Comparison of ENCODE assay signal across 20 mouse cellular contexts in genomic region chr7:97309461-97310340, GRCm38 (mm10). TPM values are rescaled to one million over a fixed set of nuclear protein-coding genes. Genes with fewer than 3 reads are reported as not detected.
A peak's percentile ranks its signal among the peaks of the same experiment; 100 is the strongest.
DNase-seq lines count a peak whose midpoint lies in the region; TF ChIP-seq lines count a peak whose summit lies in the region.
"Had no signal": no experiment of that assay in that cellular context is flagged by ENCODE, and none has a peak within 500 bp of the region (broad histone marks: within the 10 kb centered on the region; RNA-seq: fewer than 3 reads in every experiment).

No protein-coding gene starts in this region.

- intact Hi-C loops in gastrocnemius, adult 2 months (cut with DNase I), result no loop called here

- DNase-seq in gastrocnemius, postnatal 25 days, result peak; percentile 5
- DNase-seq in gastrocnemius, adult 2 months, result no peak
- peak; percentile 2 to 9 for DNase-seq in layer of hippocampus, postnatal 10 days (ENCODE audit: low spot score in 2 of 2)
- DNase-seq in layer of hippocampus, adult 18-20 months (ENCODE audit: low spot score in 2 of 2), result no peak
- DNase-seq in right cerebral cortex, postnatal 10 days (ENCODE audit: low spot score in 2 of 2), result peak; percentile 7 to 15
- DNase-seq in right cerebral cortex, adult 18-20 months, result no peak
- peak; percentile 15 to 43 for DNase-seq in urinary bladder, postnatal 4 days (ENCODE audit: low spot score in 2 of 2)
- no peak for DNase-seq in urinary bladder, postnatal 25 days (ENCODE audit: low spot score)
- DNase-seq: adrenal gland, postnatal 14 days; B cell, adult 2 months; cerebellum, adult 18-20 months; gastrocnemius, postnatal 10 days; kidney, adult 2 months; kidney, postnatal 36 days; layer of hippocampus, postnatal 36 days; left cerebral cortex, postnatal 4 days; liver, embryonic 13.5 days; spleen, adult 18-20 months had no signal

- no peak overlapping the region for H3K27ac ChIP-seq in gastrocnemius, adult 2 months
- H3K27ac ChIP-seq: hindbrain, postnatal 0 days; liver, embryonic 13.5 days had no signal

- H3K4me3 ChIP-seq in gastrocnemius, adult 2 months, result no peak overlapping the region
- H3K4me3 ChIP-seq: liver, embryonic 13.5 days; megakaryocyte, embryonic 14.5 days had no signal

- no peak for TF ChIP-seq CTCF in gastrocnemius, adult 2 months (IDR thresholded peaks at IDR 0.05)

RNA-seq across cellular contexts. Expression of gene Usp35, which starts 22.1 kb away (rescaled TPM):
- total RNA-seq in gastrocnemius, postnatal 25 days (2021), result 1 to 10 TPM in 1 of 2 experiments, under 1 TPM in 1; 1.00 to 1.2 TPM
- under 1 TPM; 0.45 to 0.64 TPM for total RNA-seq in gastrocnemius, adult 2 months (2021)
- 10 to 100 TPM; 10.8 to 14.0 TPM for total RNA-seq in layer of hippocampus, postnatal 10 days (2021)
- total RNA-seq in layer of hippocampus, adult 18-20 months (2021), result 10 to 100 TPM; 14.7 to 16.2 TPM

RNA-seq across cellular contexts. Expression of gene Kctd21, which starts 22.4 kb away (rescaled TPM):
- 1 to 10 TPM; 2.9 to 3.8 TPM for total RNA-seq in gastrocnemius, postnatal 25 days (2021)
- total RNA-seq in gastrocnemius, adult 2 months (2021), result 1 to 10 TPM; 3.4 to 5.1 TPM
- total RNA-seq in layer of hippocampus, postnatal 10 days (2021), result 1 to 10 TPM; 6.9 to 8.9 TPM
- total RNA-seq in layer of hippocampus, adult 18-20 months (2021), result 10 to 100 TPM; 15.0 to 16.0 TPM

Comparison
In these comparisons a context has a peak if more than half of its experiments do, and no peak if none do; other contexts are left out.
1. DNase-seq: peak in gastrocnemius, postnatal 25 days (single experiment), layer of hippocampus, postnatal 10 days (2 of 2), right cerebral cortex, postnatal 10 days (2 of 2) and urinary bladder, postnatal 4 days (2 of 2); none in gastrocnemius, adult 2 months (single experiment), layer of hippocampus, adult 18-20 months (0 of 2), right cerebral cortex, adult 18-20 months (single experiment) and urinary bladder, postnatal 25 days (single experiment).
2. RNA of gene Usp35, which starts 22.1 kb away (total RNA-seq): 14.7 to 16.2 TPM in layer of hippocampus, adult 18-20 months and 10.8 to 14.0 TPM in layer of hippocampus, postnatal 10 days; 1.00 to 1.2 TPM in gastrocnemius, postnatal 25 days and 0.45 to 0.64 TPM in gastrocnemius, adult 2 months; every median in the first group is over 4 times any median in the second.